Mouse (Mus musculus): ENCODE results near the gene Stx8. TPM values are rescaled to one million over a fixed set of nuclear protein-coding genes. Genes with fewer than 3 reads are reported as not detected.

Stx8 gene
- polyA plus RNA-seq, 1 experiment from 2014 or later = 59.4 TPM

DNA sequence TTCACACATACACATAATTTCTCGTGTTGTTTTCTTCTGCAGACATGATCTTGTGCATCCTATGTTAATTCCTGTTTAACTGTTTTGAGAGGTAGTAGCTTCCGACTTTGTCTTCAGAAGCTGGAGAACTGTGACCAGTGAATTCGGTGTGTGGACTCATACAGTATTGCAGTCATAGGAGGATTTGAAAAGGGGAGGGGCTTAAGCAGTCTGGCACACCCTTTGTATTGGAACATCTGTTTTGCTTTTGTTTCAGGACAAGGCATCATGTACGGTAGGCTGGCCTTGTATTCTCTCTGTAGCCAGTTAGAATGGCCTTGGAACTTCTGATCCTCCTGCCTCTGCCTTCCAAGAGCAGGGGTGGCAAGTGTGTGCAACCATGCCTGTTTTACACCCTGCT lies 30.0 kb downstream of the Stx8 start:
- Histone ChIP-seq H3K9ac (no peak overlapping the region), H3K27me3 (no peaks in the 10 kb centered on the region), H3K4me2 (replicated peaks) (no peak overlapping the region), H3K4me3 (no peak overlapping the region), H3K27ac (no peak overlapping the region), H3K9me3 (no peaks in the 10 kb centered on the region), H3K36me3 (peaks cover 4% of the 10 kb centered on the region; the same call in 1 of the 2 replicates), H3K4me1 (no peaks in the 10 kb centered on the region)
- no peak for ATAC-seq (ENCODE audit: low FRiP score, low read depth)
- 73% methylated on average over 4 of the region's 4 CpGs for WGBS

GRCm38 (mm10) chr11:67998905-67999304 lies 32.9 kb downstream of the Stx8 start:
- ATAC-seq (ENCODE audit: low FRiP score, low read depth) = no peak

DNA sequence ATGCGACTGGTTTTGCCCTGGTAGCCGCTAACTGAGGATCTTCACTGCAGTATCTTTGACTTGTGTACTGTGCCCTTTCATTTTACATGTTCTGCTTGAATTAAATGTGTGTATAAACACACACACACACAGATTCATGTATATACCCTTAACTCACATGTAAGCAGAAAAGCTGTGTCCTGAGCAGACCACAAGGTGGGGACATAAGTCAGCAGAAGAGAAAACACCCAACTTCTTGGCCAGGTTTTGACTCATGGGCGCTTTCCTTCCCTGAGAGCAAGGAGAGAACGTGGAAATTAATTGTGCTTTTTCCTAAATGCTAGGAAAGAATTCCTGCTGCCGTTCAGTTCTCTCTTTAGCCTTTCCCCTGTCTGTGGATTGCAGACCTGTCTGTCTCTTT lies 33.6 kb downstream of the Stx8 start:
- H3K27ac ChIP-seq = no peak overlapping the region
- no peak overlapping the region for H3K4me2 ChIP-seq (replicated peaks)
- H3K36me3 ChIP-seq = no peaks in the 10 kb centered on the region
- H3K4me1 ChIP-seq = no peaks in the 10 kb centered on the region
- H3K9ac ChIP-seq = peak overlapping the region; percentile 20; the same call in 1 of the 2 replicates
- 0 out of 2 replicates have a peak, but pooled peaks cover 6% of the 10 kb centered on the region for H3K27me3 ChIP-seq
- no peaks in the 10 kb centered on the region for H3K9me3 ChIP-seq
- WGBS = 66% methylated on average over 5 of the region's 5 CpGs
- ATAC-seq (ENCODE audit: low FRiP score, low read depth) = no peak
- no peak overlapping the region for H3K4me3 ChIP-seq

More at GRCm38 (mm10) chr11:67998905-67999304, 32.9 kb downstream of the Stx8 start:
- Histone ChIP-seq H3K27ac (no peak overlapping the region), H3K4me1 (no peaks in the 10 kb centered on the region), H3K9me3 (no peaks in the 10 kb centered on the region), H3K27me3 (0 out of 2 replicates have a peak, but pooled peaks cover 6% of the 10 kb centered on the region), H3K4me3 (no peak overlapping the region), H3K4me2 (replicated peaks) (no peak overlapping the region), H3K9ac (no peak overlapping the region), H3K36me3 (no peaks in the 10 kb centered on the region)
- WGBS = 69% methylated on average over 3 of the region's 3 CpGs

DNA sequence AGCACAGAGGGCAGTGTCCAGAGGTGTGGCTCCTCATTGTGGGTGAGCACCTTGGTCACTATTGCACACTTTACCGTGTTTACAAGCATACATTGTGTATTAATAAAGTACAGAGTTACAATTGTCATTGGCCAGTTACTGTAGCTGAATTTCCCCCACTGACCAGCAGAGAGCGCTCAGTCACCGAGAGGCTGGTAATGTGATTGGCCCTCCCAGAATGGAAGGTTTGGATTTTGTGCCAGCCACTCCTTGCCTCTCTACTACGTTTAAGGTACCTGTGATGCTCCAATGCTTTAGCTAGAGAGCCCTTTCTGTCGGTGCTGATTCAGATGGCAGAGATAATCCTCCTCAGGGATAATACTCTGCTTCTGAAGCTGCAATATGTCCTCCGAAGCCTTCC lies 38.2 kb downstream of the Stx8 start:
- 20% methylated on average over 6 of the region's 6 CpGs for WGBS
- H3K9me3 ChIP-seq = no peaks in the 10 kb centered on the region

GRCm38 (mm10) chr11:68006216-68006789 lies 40.3 kb downstream of the Stx8 start:
- ATAC-seq (ENCODE audit: low FRiP score, low read depth) = no peak
- H3K27me3 ChIP-seq = 0 out of 2 replicates have a peak, but pooled peaks cover 6% of the 10 kb centered on the region
- H3K27ac ChIP-seq = no peak overlapping the region
- H3K4me3 ChIP-seq = no peak overlapping the region
- H3K9me3 ChIP-seq = no peaks in the 10 kb centered on the region
- H3K4me1 ChIP-seq = peaks cover 10% of the 10 kb centered on the region
- no peak overlapping the region for H3K9ac ChIP-seq
- WGBS = 27% methylated on average over 8 of the region's 8 CpGs
- H3K36me3 ChIP-seq = no peaks in the 10 kb centered on the region; the same call in 1 of the 2 replicates
- H3K4me2 ChIP-seq (replicated peaks) = no peak overlapping the region

More for the DNA sequence above, 38.2 kb downstream of the Stx8 start:
- ATAC-seq (ENCODE audit: low FRiP score, low read depth) = no peak
- Histone ChIP-seq H3K4me1 (peaks cover 10% of the 10 kb centered on the region), H3K27me3 (0 out of 2 replicates have a peak, but pooled peaks cover 6% of the 10 kb centered on the region), H3K9ac (no peak overlapping the region), H3K4me2 (replicated peaks) (no peak overlapping the region), H3K27ac (no peak overlapping the region), H3K36me3 (no peaks in the 10 kb centered on the region), H3K4me3 (no peak overlapping the region)

GRCm38 (mm10) chr11:68007645-68008044 lies 41.7 kb downstream of the Stx8 start:
- no peaks in the 10 kb centered on the region; the same call in 1 of the 2 replicates for H3K36me3 ChIP-seq
- no peak for ATAC-seq (ENCODE audit: low FRiP score, low read depth)

GRCm38 (mm10) chr11:68009377-68009776 lies 43.4 kb downstream of the Stx8 start:
- Histone ChIP-seq H3K4me3 (no peak overlapping the region), H3K36me3 (no peaks in the 10 kb centered on the region; the same call in 1 of the 2 replicates), H3K27me3 (no peaks in the 10 kb centered on the region), H3K27ac (no peak overlapping the region), H3K4me2 (replicated peaks) (no peak overlapping the region), H3K9ac (no peak overlapping the region), H3K4me1 (peaks cover 15% of the 10 kb centered on the region), H3K9me3 (no peaks in the 10 kb centered on the region)
- no peak for ATAC-seq (ENCODE audit: low FRiP score, low read depth)
- 52% methylated on average over 5 of the region's 5 CpGs for WGBS

More at GRCm38 (mm10) chr11:68007645-68008044, 41.7 kb downstream of the Stx8 start:
- H3K4me2 ChIP-seq (replicated peaks) = no peak overlapping the region
- H3K27ac ChIP-seq = no peak overlapping the region
- H3K4me3 ChIP-seq = no peak overlapping the region
- H3K27me3 ChIP-seq = 0 out of 2 replicates have a peak, but pooled peaks cover 4% of the 10 kb centered on the region
- peaks cover 10% of the 10 kb centered on the region for H3K4me1 ChIP-seq
- WGBS = 48% methylated on average over 6 of the region's 6 CpGs
- H3K9me3 ChIP-seq = no peaks in the 10 kb centered on the region
- H3K9ac ChIP-seq = no peak overlapping the region

GRCm38 (mm10) chr11:68012207-68012606 lies 46.2 kb downstream of the Stx8 start:
- Histone ChIP-seq H3K27me3 (no peaks in the 10 kb centered on the region), H3K36me3 (no peaks in the 10 kb centered on the region; the same call in 1 of the 2 replicates), H3K9me3 (no peaks in the 10 kb centered on the region), H3K4me3 (no peak overlapping the region), H3K4me1 (peaks cover 13% of the 10 kb centered on the region), H3K4me2 (replicated peaks) (no peak overlapping the region), H3K9ac (no peak overlapping the region), H3K27ac (no peak overlapping the region)
- no peak for ATAC-seq (ENCODE audit: low FRiP score, low read depth)
- 83% methylated on average over 7 of the region's 7 CpGs for WGBS

- ATAC-seq (ENCODE audit: low FRiP score, low read depth) = no peak
- Histone ChIP-seq H3K27ac (no peak overlapping the region), H3K36me3 (peaks cover 4% of the 10 kb centered on the region; the same call in 1 of the 2 replicates), H3K4me3 (no peak overlapping the region), H3K9ac (no peak overlapping the region), H3K27me3 (no peaks in the 10 kb centered on the region), H3K9me3 (no peaks in the 10 kb centered on the region), H3K4me1 (peaks cover 34% of the 10 kb centered on the region), H3K4me2 (replicated peaks) (no peak overlapping the region)
- 72% methylated on average over 8 of the region's 8 CpGs for WGBS
Measured at GRCm38 (mm10) chr11:68018191-68018590, 52.2 kb downstream of the Stx8 start.

DNA sequence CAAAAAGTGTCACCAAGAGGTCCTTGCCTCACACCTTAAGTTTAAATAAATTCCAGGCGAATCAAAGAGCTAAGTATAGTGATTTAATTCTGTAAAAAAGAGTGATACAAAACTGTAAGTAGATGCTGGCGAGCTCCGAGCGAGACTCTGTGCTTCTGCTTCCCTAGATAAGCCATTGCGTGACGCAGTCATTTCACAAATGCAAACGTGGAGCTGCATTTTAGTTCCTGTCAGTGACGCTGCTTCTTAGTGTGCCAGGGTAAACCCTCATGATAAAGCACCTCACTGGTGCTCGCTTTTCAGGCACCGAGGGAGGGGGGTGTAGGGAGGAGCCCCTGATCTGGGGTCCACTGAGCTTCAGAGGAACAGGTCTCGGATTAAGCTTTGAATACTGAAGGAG lies 53.2 kb downstream of the Stx8 start:
- H3K4me2 ChIP-seq (replicated peaks) = no peak overlapping the region; the same call in 1 of the 2 replicates
- no peak overlapping the region for H3K9ac ChIP-seq
- H3K9me3 ChIP-seq = no peaks in the 10 kb centered on the region
- no peaks in the 10 kb centered on the region for H3K27me3 ChIP-seq
- H3K27ac ChIP-seq = no peak overlapping the region
- ATAC-seq (ENCODE audit: low FRiP score, low read depth) = no peak
- H3K4me1 ChIP-seq = peaks cover 35% of the 10 kb centered on the region
- peaks cover 4% of the 10 kb centered on the region; the same call in 1 of the 2 replicates for H3K36me3 ChIP-seq
- 62% methylated on average over 11 of the region's 11 CpGs for WGBS
- no peak overlapping the region for H3K4me3 ChIP-seq

GRCm38 (mm10) chr11:68021976-68022375 lies 56.0 kb downstream of the Stx8 start:
- H3K4me2 ChIP-seq (replicated peaks) = no peak overlapping the region
- H3K9me3 ChIP-seq = no peaks in the 10 kb centered on the region
- peaks cover 24% of the 10 kb centered on the region for H3K4me1 ChIP-seq
- H3K27ac ChIP-seq = no peak overlapping the region
- H3K9ac ChIP-seq = no peak overlapping the region
- WGBS = 91% methylated on average over 7 of the region's 7 CpGs
- peaks cover 4% of the 10 kb centered on the region; the same call in 1 of the 2 replicates for H3K36me3 ChIP-seq
- no peaks in the 10 kb centered on the region for H3K27me3 ChIP-seq
- no peak for ATAC-seq (ENCODE audit: low FRiP score, low read depth)
- H3K4me3 ChIP-seq = no peak overlapping the region

DNA sequence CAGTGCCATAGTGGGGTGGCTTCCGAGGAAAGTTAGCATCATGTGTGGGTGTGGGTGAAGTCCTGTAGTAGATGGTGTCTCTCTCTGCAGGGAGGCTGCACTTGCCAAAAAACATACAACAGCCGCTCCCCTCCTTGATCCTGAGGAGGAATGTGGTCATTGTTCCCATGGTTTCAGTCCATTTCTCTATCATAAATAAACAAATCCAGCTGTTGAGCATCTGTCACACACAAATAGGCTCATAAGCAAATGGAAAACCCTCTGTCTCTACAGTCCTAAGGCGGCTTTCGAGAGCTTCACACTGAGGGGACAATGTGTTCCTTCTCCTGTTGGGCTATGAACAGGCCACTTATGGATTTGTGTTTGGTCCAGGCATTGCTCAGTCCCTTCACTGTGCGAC lies 56.9 kb downstream of the Stx8 start:
- Histone ChIP-seq H3K9ac (no peak overlapping the region), H3K9me3 (no peaks in the 10 kb centered on the region), H3K4me1 (peaks cover 24% of the 10 kb centered on the region), H3K27ac (no peak overlapping the region), H3K4me2 (replicated peaks) (no peak overlapping the region), H3K4me3 (no peak overlapping the region), H3K27me3 (no peaks in the 10 kb centered on the region), H3K36me3 (peaks cover 4% of the 10 kb centered on the region; the same call in 1 of the 2 replicates)
- ATAC-seq (ENCODE audit: low FRiP score, low read depth) = no peak
- 78% methylated on average over 5 of the region's 5 CpGs for WGBS

All from limb, embryonic 13.5 days (tissue).